Mouse (Mus musculus) stomach, postnatal 0 days (tissue): ENCODE data around the gene Klk1b26.
"Not testable (repeated sequence)": the region's sequence is repeated elsewhere in the genome, so short reads cannot be mapped to it uniquely, and the experiment has no call there.

Experiments
- CTCF ChIP-seq: IDR thresholded peaks from 2 replicates; pipeline ENCODE4 v1.5.1; 2016; ENCODE audit warnings: antibody characterized with exemption, low read depth, mild to moderate bottlenecking, moderate library complexity
- EP300 ChIP-seq: optimal IDR thresholded peaks from 2 replicates; pipeline ENCODE3; 2016; ENCODE audit warnings: antibody characterized with exemption

DNA sequence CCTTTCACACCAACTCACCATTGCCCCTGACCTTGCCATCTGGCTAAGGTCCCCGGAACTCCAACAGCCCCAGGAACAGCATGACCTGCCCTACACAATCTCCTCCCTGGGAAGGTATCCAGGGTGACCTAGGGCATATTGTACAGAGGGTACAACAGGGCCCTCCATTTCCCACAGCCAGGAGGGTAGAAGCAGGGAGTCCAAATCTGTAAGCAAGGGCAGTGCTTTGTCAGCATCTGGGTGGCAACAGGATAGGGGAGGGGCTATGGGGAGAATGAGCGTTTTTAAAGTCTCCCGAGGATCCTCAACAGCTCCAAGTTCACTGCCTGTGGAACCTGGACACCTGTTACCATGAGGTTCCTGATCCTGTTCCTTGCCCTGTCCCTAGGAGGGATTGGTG is 40.0 kb downstream of the Klk1b26 start, which contains the start of gene Klk1b27:
- TF ChIP-seq CTCF, EP300: not testable (repeated sequence)
